Mouse (Mus musculus) telencephalon, adult 2 months (tissue): ENCODE measurements at regions not wholly inside any gene's neighbourhood (a gene's known extent, or its start where the extent isn't known, plus 50 kb on each side); places are given as distances from the start of the nearest gene placed in this dataset.

Source experiments
- DNase-seq: peaks from one replicate; pipeline ENCODE4 v3.0.0-alpha.2; 2011; ENCODE audit warnings: low read depth, low spot score

GRCm38 (mm10) chr8:6388651-6389050, 1283.5 kb upstream of the Slc10a2 start:
- peak; percentile 64 for DNase-seq

- DNase-seq: no peak
These were observed 1269.6 kb upstream of the Slc10a2 start for GRCm38 (mm10) chr8:6374712-6375111.

GRCm38 (mm10) chr8:6361403-6361942, 1256.3 kb upstream of the Slc10a2 start:
- DNase-seq: peak; percentile 31

DNA sequence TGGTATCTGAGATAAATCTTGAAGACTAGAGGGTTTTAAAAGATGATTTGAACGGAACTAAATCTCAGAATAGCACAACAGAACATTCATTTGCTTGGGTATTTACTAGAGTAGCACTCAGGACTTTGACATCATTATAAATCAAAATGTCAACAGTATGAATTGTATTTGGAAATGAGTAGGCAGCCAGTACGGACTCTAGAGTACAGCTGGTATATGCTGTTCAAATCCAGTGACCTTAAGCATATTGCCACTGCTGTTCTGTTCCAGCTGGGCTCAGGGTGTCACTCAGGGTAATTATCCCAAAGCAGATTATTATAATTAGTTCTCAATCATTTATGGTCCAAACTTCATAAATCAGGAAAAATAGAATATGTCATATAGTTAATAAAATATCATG, 1252.7 kb upstream of the Slc10a2 start:
- no peak for DNase-seq

GRCm38 (mm10) chr8:6350460-6350859, 1245.3 kb upstream of the Slc10a2 start:
- no peak for DNase-seq

DNA sequence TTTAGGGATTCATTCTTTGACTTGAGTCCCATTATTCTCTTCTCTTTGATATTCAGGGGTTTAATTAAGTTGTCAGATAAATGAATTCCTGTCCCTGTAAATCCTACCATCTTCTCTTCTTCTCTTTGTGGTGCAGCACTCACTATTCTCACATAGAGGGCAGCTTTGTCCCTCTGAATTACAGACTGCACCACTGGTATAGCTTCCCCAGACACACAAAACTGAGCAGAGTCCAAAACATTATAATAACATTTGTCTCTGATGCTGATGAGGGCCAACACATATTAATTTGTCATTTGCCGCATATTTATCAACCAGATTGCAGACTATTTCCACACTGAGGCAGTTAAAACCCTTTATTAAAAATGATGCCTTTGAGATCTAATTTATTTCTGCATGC, 1244.9 kb upstream of the Slc10a2 start:
- no peak for DNase-seq

DNA sequence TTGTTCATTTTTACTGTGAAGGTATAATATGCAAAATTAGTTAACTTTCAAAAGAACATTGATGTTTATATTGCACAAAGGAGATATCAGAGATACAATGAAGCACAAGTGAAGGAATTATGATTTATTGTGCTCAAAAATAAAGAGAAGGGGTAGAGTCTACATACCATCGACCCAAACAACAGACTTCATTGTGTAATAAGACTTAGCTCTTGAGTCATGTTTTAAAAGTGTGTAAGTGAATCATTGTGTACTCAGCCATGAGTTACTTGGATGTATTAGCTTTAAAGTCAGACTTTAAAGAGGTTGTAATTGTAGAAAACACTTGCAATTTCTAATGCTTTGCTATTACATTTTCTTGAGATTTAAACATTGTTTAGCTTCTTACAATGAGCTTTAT, 1240.6 kb upstream of the Slc10a2 start:
- no peak for DNase-seq

- peak; percentile 1 for DNase-seq
These were observed 1235.2 kb upstream of the Slc10a2 start for GRCm38 (mm10) chr8:6340158-6340855.

DNA sequence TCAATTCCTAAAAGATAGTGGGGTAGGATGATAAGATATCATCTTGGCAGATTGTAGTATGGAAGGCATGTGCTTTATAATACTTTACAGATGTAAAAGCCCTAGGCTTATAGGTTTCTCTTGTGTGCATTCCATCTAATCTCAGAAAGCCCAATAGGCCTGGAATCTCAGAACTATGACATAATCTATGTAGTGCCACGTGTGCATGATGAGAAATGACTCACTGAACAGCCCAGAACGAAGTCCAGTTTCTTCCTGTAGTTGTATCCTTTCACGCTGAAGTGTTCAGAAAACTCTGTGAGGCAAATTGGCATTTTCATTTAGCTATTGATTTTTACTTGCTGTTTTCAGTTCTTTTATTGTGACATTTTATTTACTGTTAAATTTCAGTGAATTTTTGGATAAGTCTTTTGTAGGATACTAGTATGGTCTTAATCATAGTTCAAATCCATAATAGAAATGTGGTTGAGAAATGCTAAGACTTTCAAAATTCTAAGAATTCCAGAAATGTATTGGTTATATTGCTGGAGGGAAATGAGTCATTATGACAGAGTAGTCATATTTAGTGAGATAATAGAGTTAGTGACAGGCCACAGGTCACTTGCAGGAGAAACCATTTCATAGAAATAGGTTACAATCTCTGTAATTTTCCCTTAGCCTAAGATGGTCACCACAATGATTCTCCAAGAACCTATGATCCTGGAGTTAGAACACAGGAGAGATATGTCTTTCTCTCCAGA, 1229.3 kb upstream of the Slc10a2 start:
- no peak for DNase-seq

DNA sequence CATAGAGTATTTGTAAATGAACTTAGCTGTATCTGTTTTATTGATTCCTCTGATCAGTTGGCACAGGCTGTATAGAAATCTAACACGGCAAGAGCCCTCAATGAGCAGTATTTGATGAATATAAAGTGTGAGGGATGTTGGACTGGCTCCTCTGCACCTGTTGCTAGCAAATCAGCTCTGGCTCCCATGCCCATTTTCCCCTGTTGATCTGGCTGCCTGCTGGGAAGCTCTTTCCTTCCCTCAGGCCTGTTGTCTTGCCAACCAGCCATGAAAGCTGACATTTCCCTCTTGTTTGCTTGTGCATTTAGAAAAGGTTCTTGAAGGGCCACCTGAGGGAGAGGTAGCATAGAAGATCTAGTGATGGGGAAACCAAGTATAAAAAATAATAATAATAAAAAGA, 1216.2 kb upstream of the Slc10a2 start:
- DNase-seq: no peak

DNA sequence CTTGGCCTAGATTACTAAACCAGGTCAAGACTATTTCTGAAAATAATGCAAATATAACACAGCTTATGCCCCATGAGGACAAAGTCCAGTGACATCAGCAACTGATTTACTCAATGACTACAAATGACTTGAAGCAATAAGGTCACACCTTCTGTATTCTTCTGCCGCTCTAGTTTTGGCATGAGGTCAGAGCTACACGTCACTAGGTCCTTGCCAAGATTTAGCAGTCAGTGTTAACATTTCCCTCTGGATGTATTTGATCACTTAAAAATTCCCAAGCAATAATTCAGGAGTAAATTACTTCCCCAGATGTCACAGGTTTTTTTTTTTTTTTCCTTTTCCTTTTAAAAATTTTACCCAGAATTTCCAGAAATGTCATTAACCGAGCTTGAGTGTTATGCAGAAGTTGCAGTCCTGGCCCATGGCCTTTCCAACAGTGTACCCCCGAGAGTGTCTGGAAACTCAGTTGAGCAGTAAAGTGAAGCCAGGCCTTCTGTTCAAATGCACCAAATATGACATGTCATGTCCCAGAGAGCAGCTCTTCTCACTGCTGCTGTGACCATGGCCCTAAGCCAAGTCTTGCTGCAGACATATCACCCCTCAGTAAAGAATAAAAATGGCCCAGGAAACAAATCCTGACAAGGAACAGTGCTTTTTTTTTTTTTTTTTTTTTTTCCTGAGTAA, 1210.2 kb upstream of the Slc10a2 start:
- DNase-seq: no peak

- DNase-seq: peak; percentile 5
These were observed 1183.7 kb upstream of the Slc10a2 start for GRCm38 (mm10) chr8:6288889-6289288.

DNA sequence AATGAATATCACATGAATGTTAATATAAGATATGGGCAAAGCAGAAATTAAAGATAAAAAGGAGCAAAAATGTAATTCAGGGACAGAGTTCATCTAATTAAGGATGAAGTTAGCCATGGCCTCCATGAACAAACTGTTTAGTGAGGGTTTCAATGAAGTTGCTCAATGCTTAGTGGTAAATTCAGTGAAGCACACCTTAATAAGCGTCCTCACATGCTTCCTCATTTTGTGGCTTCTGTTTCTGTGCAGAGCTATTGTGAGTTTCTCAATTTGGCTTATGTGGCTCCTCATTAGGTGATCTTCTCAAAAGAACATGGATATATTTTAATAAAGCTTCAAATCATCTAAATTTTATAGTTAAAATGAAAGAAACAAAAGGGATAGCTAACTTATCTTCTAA, 1174.8 kb upstream of the Slc10a2 start:
- DNase-seq: no peak
